Mouse (Mus musculus): ENCODE data around the gene Tcta. TPM values are rescaled to one million over a fixed set of nuclear protein-coding genes. Genes with fewer than 3 reads are reported as not detected.

Gene Tcta
- total and polyA plus RNA-seq, 3 experiments = 3.0 to 8.7 (median 7.3) TPM

DNA sequence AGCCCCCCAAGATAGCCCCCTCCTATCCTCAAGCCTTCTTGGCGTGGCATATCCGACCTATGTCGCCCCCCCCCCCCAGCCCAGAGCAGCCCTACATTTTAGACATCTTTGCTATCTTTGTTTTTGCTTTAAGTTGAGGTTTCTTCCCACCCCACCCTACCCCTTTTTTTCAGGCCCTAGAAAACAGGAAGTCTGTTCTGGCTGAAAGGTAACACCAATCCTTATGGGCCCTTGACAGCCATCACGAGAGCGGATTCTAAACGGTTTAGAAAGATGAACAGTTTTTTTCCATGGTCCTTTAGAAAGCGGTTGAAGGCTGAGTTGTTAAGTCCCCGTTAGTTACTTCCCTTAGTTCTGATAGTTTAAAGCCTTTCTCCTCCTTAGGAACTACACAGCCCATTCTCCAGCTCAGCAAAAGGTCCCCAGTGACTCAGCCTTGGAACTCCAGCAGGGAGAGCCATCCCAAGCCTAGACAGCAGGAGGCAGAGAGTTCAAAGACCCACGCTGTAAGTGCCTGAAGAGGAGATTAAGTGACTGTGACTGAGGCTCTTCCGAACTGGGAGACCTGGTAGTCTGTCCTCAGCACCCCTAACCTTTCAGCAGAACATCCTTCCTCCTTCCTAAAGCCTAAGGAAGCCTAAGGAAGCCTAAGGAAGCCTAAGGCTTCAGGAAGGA, 39.6 kb downstream of the Tcta start:
- DNase-seq (ENCODE audit: extremely low read depth) = no peak
- Histone ChIP-seq H3K4me3 (replicated peaks in 1 of 3; ENCODE audit: low read depth in 2 of 3, low read length in 2 of 3, poor library complexity in 1 of 3) (no peak overlapping the region), H3K27ac (ENCODE audit: insufficient read depth, low read depth) (no peak overlapping the region), H3K36me3 (replicated peaks in 1 of 2; ENCODE audit: control insufficient read depth in 1 of 2, insufficient read depth in 1 of 2, low read length in 1 of 2) (no peaks in the 10 kb centered on the region), H3K9me3 (replicated peaks; ENCODE audit: low read length) (no peaks in the 10 kb centered on the region), H3K79me2 (replicated peaks; ENCODE audit: control insufficient read depth, extremely low read depth, insufficient read depth, poor library complexity, severe bottlenecking) (no peaks in the 10 kb centered on the region), H3K9ac (ENCODE audit: insufficient read depth, low read depth) (no peak overlapping the region), H3K4me2 (ENCODE audit: insufficient read depth, low read depth, poor library complexity, severe bottlenecking) (no peak overlapping the region), H3K27me3 (replicated peaks) (peaks cover 16% of the 10 kb centered on the region), H3K4me1 (ENCODE audit: control insufficient read depth in 1 of 2, insufficient read depth in 2 of 2) (peaks cover 4 to 27% of the 10 kb centered on the region in 2 experiments)
- in situ Hi-C loops (cut with MboI; ENCODE audit: low pct_ligation_motif_present, low pct_unique_long_range_greater_than_20kb, low sequenced_read_pairs) = no loop called here
- dilution Hi-C loops (cut with MboI; ENCODE audit: extremely low pct_ligation_motif_present, extremely low pct_unique_long_range_greater_than_20kb, low sequenced_read_pairs) = no loop called here
- TF ChIP-seq ZNF384 (IDR thresholded peaks at IDR 0.05; ENCODE audit: low read depth, low read length) = 0 out of 2 replicates have a peak, but pooled peaks have one; percentile 26
- TF ChIP-seq MAX (IDR thresholded peaks at IDR 0.05; ENCODE audit: low read length) = no peak
- TF ChIP-seq BHLHE40 (IDR thresholded peaks at IDR 0.05; ENCODE audit: low read depth, low read length) = peak; percentile 45

DNA sequence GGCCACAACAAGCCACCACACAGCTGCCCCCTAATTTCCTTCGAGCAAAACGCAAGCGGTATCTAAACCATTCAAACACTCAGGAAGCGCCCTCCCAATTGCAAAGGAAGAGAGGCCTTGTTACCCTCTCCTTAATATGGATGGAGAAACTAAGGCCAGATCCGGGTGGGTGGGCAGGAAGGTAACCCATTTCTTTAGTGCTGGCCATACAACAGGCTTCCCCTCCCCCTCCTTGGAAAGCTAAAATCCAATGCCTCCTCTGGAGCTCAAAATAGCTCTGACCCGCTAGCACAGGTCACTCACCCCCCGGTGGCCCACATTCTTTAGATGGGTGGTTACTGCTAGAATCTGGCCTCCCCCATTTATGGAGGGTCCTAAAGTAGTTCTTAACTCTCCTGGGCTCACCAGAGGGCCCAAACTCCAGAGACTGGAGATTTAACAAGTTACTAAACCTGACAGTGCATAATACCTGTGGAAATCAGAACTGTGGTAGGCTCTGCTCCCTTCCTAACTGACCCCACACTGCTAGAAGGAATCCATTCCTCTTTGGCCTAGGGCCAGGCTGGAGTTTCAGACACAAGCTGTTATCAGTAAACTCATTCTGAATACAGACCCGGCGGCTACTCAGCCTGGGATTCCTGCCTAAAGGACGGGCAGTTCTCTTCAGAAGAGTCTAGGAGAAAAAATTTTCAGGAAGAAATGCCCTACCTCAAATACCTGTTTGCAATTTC, 41.6 kb downstream of the Tcta start:
- Histone ChIP-seq H3K9ac (ENCODE audit: insufficient read depth, low read depth) (peak overlapping the region; percentile 62), H3K27me3 (replicated peaks) (peaks cover 5% of the 10 kb centered on the region), H3K36me3 (replicated peaks in 1 of 2; ENCODE audit: control insufficient read depth in 1 of 2, insufficient read depth in 1 of 2, low read length in 1 of 2) (no peaks in the 10 kb centered on the region), H3K4me3 (replicated peaks in 1 of 3; ENCODE audit: low read depth in 2 of 3, low read length in 2 of 3, poor library complexity in 1 of 3) (peak overlapping the region; percentile 65 to 83 (median 75)), H3K4me1 (ENCODE audit: control insufficient read depth in 1 of 2, insufficient read depth in 2 of 2) (peaks cover 4 to 27% of the 10 kb centered on the region in 2 experiments), H3K9me3 (replicated peaks; ENCODE audit: low read length) (no peaks in the 10 kb centered on the region), H3K27ac (ENCODE audit: insufficient read depth, low read depth) (no peak overlapping the region), H3K4me2 (ENCODE audit: insufficient read depth, low read depth, poor library complexity, severe bottlenecking) (peak overlapping the region; percentile 60), H3K79me2 (replicated peaks; ENCODE audit: control insufficient read depth, extremely low read depth, insufficient read depth, poor library complexity, severe bottlenecking) (no peaks in the 10 kb centered on the region)
- no peak for TF ChIP-seq MAX (IDR thresholded peaks at IDR 0.05; ENCODE audit: low read length)
- TF ChIP-seq ZKSCAN1 (IDR thresholded peaks at IDR 0.05; ENCODE audit: borderline replicate concordance, low read depth, low read length) = no peak
- TF ChIP-seq MAFK (IDR thresholded peaks at IDR 0.05; ENCODE audit: insufficient replicate concordance, low read length) = no peak
- no peak for TF ChIP-seq UBTF (IDR thresholded peaks at IDR 0.05; ENCODE audit: low read depth, low read length)
- TF ChIP-seq E2F4 (IDR thresholded peaks at IDR 0.05; ENCODE audit: insufficient replicate concordance, low read depth, low read length) = no peak
- TF ChIP-seq ZNF384 (IDR thresholded peaks at IDR 0.05; ENCODE audit: low read depth, low read length) = no peak
- no peak for TF ChIP-seq MAZ (IDR thresholded peaks at IDR 0.05; ENCODE audit: low read depth, low read length)
- no peak for TF ChIP-seq MEF2A (IDR thresholded peaks at IDR 0.05; ENCODE audit: borderline replicate concordance, low read depth, low read length)
- TF ChIP-seq MXI1 (IDR thresholded peaks at IDR 0.05; ENCODE audit: low read depth, low read length) = no peak
- no peak for TF ChIP-seq USF2 (conservative IDR thresholded peaks at IDR 0.05; ENCODE audit: low read depth, low read length)
- no peak for TF ChIP-seq ELF1 (IDR thresholded peaks at IDR 0.05; ENCODE audit: low read depth, low read length)
- no peak for TF ChIP-seq POLR2AphosphoS2 (IDR thresholded peaks at IDR 0.05; ENCODE audit: low read depth, low read length)
- no peak for TF ChIP-seq ETS1 (conservative IDR thresholded peaks at IDR 0.05; ENCODE audit: low read depth, low read length)
- TF ChIP-seq BHLHE40 (IDR thresholded peaks at IDR 0.05; ENCODE audit: low read depth, low read length) = no peak
- no peak for TF ChIP-seq RAD21 (IDR thresholded peaks at IDR 0.05; ENCODE audit: low read depth, low read length)
- TF ChIP-seq USF1 (IDR thresholded peaks at IDR 0.05; ENCODE audit: low read depth, low read length) = no peak
- no peak; the same call in none of the 2 replicates for TF ChIP-seq CHD2 (IDR thresholded peaks at IDR 0.05; ENCODE audit: low read length)
- DNase-seq (ENCODE audit: extremely low read depth) = no peak
- in situ Hi-C loops (cut with MboI; ENCODE audit: low pct_ligation_motif_present, low pct_unique_long_range_greater_than_20kb, low sequenced_read_pairs) (no loop called here), dilution Hi-C loops (cut with MboI; ENCODE audit: extremely low pct_ligation_motif_present, extremely low pct_unique_long_range_greater_than_20kb, low sequenced_read_pairs) (no loop called here)
